Mouse (Mus musculus): ENCODE data around the gene Bin2. TPM values are rescaled to one million over a fixed set of nuclear protein-coding genes. Genes with fewer than 3 reads are reported as not detected.

The Bin2 gene
- polyA plus RNA-seq, 1 experiment = 8.2 TPM

Other genes starting within 250 kb of the Bin2 start
- 0.06 TPM in 1 of 2 replicates, not detected in the other for gene Gm5475, start 247.4 kb downstream of the Bin2 start, polyA plus RNA-seq (2012; rRNA removed)
- gene Slc11a2, start 244.5 kb downstream of the Bin2 start, polyA plus RNA-seq (2012; rRNA removed) = 47.1 and 47.7 TPM in 2 replicates
- 92.5 and 101 TPM in 2 replicates for gene Letmd1, start 200.5 kb downstream of the Bin2 start, polyA plus RNA-seq (2012; rRNA removed)
- gene Csrnp2, start 174.1 kb downstream of the Bin2 start, polyA plus RNA-seq (2012; rRNA removed) = 23.9 and 24.1 TPM in 2 replicates
- 20.8 and 22.3 TPM in 2 replicates for gene Tfcp2, start 117.5 kb downstream of the Bin2 start, polyA plus RNA-seq (2012; rRNA removed)
- gene Pou6f1, start 69.6 kb downstream of the Bin2 start, polyA plus RNA-seq (2012; rRNA removed) = 101 and 105 TPM in 2 replicates
- gene Dazap2, start 54.2 kb downstream of the Bin2 start, polyA plus RNA-seq (2012; rRNA removed) = 210 and 220 TPM in 2 replicates
- gene Smagp, start 32.6 kb downstream of the Bin2 start, polyA plus RNA-seq (2012; rRNA removed) = 4.5 and 5.3 TPM in 2 replicates
- gene Cela1, start 18.4 kb upstream of the Bin2 start, polyA plus RNA-seq (2012; rRNA removed) = 6.7 and 6.9 TPM in 2 replicates
- gene Galnt6, start 59.8 kb upstream of the Bin2 start, polyA plus RNA-seq (2012; rRNA removed) = 3.6 and 3.8 TPM in 2 replicates
- gene Slc4a8, start 92.2 kb upstream of the Bin2 start, polyA plus RNA-seq (2012; rRNA removed) = 31.1 and 35.4 TPM in 2 replicates
- 81.3 and 89.0 TPM in 2 replicates for gene Scn8a, start 200.3 kb upstream of the Bin2 start, polyA plus RNA-seq (2012; rRNA removed)

Measured in frontal cortex, adult 2 months (tissue).